Mouse (Mus musculus) naive thymus-derived CD4-positive, alpha-beta T cell, adult 2 months (primary cell): ENCODE measurements around the gene 1700015G11Rik.

Experiments
- DNase-seq: peaks from one replicate; pipeline ENCODE4 v3.0.0-alpha.2; 2011; ENCODE audit warnings: low read depth

The 1700015G11Rik gene

DNA sequence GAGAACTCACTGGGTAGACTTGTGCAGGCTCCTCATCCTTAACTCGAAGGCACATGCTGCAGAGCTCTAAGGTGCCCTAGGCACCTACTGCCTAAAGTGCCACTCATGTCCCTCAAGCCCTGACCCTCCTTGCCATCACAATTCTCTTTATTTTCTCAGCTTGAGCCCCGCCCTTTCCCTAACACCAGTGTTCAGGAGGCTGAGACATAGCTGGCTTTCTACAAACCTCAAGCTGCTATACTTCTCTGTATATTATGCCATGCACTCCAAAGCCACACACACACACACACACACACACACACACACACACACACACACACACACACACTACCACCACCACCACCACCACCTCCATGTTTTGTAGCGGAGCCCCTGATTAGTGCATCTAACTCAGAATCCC lies at the start of gene 1700015G11Rik:
TSS of gene 1700015G11Rik (minus strand) at position 101 of the 400 bp plus-strand sequence.
- DNase-seq = no peak

DNA sequence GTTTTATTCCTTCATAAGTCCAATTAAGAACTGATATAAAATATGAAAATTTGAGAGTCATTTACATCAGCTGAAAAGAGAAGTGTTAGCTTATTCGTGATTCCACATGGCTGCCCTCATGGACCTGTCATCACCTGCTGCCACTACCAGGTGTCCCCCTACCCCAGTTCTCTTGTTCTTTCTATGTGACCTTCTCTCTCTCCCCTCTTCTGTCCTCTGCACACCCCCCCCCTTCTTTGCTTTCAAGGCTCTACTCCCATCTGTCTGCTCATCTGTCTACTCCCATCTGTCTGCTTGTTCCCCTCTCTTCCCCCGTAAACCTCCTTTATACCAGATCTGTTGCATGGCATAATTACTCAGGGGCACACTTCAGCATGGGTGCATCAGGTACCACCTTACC lies 41.4 kb upstream of the 1700015G11Rik start:
- no peak for DNase-seq

DNA sequence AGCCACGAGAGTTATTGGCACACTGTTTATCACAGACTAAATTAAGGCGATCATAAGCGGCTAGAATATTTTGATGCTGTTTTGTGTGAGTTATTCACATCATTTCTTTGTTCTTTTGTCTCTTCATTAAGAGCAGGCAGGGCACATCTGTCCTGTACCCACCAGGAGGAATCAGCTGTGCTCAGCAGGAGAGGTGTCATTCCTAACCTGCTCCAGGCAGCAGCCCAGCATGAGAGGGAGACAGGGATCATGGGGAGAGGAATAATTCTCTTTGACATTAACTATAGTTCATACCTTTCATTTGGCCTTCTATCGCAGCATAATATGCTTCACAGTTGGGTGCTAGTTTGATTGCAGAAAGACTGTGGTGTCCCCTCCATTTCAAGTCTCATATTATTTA lies 40.7 kb upstream of the 1700015G11Rik start:
- no peak for DNase-seq

DNA sequence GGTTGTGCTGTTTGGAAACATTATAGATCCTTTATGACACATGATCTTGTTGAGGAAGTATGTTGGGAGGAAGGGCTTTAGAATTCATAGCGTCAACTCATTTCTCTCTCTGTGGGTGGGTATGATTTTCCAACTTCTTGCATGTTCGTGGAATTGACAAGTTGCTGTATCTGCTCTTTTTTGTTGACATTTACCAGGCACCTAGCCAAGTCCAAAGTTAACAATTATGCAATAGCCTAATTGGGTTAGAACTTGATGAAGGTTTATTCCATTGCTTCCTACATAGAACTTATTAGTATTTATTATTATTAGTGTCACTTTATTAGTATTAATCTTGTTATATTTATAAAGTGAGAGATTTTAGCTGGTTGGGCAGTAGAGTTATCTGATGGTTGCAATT lies 40.3 kb upstream of the 1700015G11Rik start:
- no peak for DNase-seq

DNA sequence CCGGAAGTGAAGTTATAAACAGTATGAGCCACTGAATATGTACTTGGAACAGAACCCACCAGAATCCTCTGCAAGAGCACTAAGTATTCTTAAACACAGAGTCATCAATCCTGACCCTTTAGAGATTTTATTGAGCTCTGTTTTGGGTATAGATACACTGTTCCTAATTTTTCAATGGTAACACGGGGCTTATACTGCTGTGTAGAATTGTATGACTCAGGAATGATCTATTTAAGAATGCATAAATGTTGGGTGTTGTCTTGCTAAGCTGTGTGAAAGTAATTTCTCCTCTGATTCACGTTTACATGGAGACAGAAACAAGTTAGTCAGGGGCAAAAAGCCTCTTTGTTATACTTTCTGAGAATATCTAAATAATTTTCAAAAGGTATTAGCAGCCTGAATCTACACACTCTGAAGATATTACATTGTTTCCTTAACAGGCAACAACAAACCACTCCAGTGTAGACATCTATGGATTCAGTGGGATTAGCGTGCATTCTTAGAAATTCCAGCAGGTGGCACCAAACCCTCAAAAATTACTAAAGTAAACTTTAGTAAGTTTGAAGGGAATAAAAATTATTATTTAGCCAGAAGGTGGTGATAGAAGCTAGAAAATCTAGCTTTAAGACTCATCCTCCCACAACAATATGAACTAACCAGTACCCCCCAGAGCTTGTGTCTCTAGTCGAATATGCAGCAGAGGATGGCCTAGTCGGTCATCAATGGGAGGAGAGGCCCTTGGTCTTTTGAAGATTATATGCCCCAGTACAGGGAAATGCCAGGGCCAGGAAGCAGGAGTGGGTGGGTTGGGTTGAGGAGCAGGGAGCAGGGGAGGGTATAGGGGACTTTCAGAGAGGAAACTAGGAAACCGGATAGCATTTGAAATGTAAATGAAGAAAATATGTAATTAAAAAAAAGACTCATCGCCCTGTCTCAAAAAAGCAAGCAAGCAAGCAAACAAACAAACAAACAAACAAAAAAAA lies 22.4 kb upstream of the 1700015G11Rik start:
- DNase-seq = no peak

DNA sequence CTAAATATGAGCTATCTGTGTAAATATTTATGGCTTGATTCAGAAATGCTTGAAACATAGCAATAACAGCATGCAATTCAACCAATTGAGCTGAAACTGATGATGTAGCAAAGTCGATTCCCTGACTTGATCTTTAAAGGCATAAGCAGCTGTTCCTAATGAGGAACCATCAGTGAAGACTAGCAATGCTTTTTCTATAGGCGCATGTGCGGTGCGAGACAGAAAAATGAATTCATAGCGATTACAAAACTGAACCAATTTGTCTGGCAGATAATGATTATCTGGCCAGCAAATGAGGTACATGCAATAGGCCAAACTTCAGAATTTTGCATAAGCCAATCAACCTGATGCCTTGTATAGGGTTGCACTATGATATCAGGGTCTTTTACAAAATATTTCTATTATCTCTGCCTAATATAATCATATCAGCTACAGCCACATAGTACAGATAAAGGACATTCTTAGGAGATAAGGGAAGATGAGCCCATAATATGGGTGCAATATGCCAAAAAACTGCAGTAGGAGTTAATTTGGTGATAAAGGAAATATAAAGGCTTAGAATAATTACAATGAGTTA lies 8.6 kb upstream of the 1700015G11Rik start:
- no peak for DNase-seq

DNA sequence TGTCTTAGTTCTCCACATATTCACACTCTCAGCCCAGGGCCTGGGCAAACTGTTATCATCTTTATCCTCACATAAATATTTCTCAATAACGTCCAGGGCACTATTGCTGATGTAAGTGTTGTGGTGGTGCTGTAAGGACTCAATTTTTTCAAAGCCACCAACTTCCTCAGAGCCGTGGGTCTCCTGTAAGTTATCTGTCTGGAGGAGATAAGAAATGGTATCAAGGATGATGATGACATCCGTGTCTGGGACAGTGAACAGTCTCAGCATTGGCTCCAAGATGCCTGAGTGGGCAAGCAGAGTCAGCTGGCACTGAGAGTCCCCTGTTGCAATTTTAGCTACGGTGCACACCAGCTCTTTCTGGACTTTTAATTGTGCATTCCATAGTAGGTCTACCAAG lies 6.5 kb upstream of the 1700015G11Rik start:
- no peak for DNase-seq

DNA sequence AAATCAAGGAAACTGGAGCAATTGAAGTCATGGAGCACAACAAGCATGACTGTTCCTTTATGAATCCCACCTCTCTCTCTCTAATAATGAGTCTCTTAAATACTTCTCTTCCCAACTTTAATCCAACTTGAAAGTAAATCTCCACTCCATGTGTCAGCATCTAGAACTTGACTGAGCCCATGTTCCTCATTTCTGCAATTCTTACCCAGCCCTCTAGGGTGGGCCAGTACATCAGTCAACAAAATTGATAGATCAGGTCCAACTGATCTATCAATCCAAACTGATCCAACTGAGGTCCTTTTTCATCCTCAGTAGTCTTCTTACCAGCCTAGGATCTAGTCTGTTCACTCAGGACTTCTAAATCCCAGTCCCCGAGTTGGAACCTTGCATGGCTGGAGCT lies 348 bp downstream of the 1700015G11Rik start:
- no peak for DNase-seq

DNA sequence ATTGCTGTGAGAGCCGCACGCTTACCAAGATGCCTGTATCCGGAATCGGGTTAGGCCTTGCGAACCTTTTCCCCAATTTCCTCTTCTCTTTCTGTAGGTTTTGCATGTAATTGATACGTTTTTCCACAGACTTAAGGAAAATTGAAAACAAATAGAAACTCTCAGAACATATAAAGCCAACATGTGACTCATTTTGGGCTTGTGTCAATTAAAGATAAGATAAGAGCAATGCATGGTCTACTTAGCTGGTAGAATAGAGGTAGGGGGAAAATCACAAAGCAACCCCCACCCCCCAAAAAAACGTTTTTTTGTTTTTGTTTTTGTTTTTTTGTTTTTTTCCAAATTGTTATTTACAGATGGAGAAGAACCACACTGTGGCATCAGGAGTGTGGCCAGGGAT lies 2.1 kb downstream of the 1700015G11Rik start:
- DNase-seq = no peak

DNA sequence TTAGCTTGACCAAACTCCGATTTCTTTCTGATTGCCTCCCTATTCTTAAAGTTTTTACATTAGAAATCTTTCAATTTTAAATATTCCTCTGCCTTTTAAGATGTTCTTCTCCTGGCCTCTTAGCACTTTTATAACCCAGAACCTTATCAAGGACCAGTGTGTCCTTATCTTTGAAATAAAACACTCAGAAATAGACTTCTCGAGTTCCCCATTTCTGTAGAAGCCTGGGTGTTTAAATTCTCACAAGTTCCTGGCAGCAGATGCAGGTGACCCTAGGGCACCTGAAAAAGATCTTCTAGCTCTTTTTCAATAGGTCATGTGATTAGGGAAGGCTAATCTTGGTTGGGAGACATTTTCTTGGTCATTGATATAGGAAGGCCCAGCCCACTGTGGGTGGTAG lies 8.4 kb downstream of the 1700015G11Rik start:
- no peak for DNase-seq

DNA sequence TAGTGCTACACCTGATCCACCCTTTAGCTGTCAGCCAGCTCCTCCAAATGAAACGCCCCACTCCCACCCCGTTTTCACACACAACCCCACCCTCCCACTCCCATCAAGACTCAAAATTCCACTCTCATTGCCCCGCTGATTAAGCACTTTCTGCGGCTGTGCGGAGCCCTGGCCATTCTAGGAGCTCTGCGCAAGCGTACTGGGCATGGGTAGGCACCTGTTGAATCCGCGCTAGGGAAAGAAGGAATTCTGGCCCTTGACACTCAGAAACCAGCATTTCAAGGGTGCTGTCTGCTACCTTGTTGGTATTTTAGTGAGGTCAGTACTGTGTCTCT lies 9.3 kb downstream of the 1700015G11Rik start:
- no peak for DNase-seq

DNA sequence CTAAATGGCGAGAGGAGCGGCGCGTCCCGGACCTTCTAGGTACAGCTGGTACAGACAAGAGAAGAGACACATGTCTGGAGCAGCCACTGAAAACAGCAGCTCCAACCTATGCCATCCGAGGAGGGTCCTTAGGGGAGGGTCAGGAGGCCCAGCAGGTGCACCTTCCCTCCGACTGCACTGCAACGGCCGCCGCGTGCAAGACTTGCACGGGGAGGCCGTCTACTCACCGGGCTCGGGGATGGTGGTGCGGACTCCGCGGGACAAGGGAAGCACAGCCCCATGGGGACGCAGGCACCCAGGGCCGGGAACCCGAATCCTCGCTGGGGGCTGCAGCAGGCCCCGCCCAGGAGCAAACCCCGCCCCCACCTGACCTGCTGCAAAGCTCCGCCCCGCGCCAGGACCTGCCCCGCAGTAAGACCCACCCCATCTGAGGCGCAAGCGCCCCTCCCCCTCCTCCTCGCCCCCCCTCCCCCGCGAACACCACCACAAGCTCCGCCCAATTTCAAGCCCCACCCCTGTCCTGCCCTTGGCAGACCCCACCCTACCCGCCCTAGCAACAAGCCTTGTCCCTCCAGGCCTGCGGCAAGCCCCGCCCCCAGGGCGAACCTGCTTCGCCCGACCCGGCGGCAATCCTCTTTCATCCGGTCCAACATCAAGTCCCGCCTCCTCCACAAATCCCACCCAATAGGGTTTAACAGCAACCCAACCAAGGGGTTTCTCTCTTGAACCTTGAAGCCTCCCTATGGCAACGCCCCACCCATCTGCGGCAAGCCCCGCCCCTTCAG lies 9.8 kb downstream of the 1700015G11Rik start, which contains the start of gene Svip:
TSS of gene Svip (minus strand) at position 508 of the 785 bp plus-strand sequence.
- DNase-seq = peak; percentile 65

DNA sequence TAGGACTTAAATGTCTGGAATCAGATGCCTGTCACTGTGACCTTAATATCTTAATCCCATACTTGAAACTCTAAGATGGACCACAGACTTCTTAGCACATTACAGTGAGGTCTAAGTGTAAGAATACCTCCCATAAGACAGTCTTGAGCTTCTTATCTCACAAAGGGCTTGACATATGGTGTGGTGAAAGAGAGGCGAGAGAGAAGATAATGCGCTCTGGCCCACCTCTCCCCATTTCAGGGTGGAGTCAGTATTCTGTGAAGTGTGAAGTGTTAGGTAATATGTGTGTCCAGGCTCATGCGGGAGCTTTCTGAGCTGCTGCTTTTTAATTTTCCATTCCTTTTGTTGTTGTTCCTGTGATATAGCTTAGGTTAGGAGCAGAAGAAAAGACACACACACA lies 24.5 kb downstream of the 1700015G11Rik start:
- no peak for DNase-seq

DNA sequence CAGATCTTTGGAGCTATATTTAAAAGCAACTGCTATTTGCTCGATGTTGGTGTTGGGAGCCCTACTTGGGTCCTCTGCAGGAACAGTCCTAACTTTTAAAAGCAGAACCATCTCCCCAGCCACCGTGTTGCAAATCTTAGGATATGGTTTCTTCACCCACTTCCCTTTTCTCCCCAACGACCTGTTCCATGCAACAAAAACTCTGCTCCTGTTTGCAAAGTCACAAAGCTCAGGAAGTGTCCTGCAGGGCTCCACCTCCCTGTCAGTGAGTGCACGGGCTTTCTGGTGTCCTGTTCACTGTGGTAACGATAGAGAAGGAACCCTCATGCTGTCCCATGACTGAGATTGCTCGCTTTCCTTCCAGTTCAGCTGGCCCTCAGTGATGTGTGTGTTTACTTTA lies 28.6 kb downstream of the 1700015G11Rik start:
- DNase-seq = no peak

DNA sequence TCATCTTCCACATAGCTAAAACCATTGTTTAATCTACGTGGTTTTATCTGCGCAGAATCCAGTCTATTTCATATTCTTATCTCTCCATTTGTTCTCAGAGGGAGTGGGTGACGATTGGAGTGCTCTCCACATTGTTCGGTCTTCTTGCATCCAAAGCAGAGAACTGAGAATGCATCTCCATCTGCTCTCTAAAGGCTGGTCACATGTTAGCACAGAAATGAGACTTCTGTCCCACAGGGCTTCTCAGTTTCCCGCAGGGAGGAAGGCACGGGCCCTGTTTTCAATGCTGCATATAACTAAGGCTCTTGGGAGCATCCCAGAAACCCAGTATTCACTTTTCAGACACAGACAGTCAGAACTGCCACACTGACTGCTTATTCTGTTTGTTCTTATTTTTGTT lies 29.8 kb downstream of the 1700015G11Rik start:
- DNase-seq = no peak

DNA sequence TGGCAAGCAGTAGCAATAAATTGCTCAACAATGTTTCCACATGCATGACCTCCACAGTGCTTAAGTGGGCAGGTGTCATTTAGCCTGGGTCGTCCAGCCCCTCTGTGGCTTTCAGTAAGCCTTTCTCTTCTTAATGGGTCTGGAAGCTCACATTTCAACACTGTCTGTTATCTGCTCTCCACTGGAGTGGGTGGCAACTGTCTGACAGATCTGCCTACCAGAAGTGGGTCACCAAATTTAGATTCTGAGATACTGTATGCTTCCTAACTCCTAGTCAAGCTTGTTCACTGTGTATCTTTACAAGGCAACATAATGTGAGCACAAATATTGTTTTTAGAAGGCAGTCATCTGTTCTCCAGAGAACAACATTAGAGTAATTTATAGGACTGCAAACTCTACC lies 33.2 kb downstream of the 1700015G11Rik start:
- DNase-seq = no peak

DNA sequence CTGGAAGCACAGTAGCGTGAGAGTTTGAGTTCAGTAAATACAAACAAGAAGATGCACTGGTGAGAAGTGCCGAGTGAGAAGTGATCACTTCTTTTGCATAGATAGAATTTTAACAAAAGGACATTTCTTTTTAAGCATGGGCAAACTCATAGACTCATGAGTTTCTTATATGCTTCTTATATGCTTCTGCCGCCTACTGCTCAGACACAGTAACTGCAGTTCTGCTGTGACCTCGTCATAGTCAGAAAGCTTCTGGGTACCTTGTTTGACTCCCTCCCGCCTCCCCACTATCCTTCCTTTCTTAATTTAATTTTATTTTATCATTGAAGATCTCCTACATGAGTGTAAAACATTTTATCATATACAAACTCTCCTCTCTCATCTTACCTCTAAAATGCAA lies 36.3 kb downstream of the 1700015G11Rik start:
- no peak for DNase-seq

DNA sequence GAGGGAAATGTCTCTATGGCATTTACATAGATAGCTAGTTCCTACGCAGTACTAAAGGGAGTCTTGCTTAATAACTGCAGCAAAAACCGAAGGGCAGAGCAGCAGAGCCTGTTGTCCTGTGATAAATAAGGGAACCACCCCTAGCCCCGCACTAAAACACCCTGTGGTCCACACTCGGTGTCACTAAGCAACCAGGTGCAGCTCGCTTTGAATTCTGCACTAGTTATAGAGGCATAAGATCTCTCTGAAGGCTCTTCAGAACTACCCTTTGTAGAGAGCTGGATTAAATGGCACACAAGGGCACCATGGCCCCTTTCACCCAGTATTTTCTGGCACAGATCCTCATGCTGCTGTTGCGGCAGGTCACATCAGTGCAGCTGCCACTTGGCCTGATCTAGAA lies 40.3 kb downstream of the 1700015G11Rik start:
- no peak for DNase-seq

DNA sequence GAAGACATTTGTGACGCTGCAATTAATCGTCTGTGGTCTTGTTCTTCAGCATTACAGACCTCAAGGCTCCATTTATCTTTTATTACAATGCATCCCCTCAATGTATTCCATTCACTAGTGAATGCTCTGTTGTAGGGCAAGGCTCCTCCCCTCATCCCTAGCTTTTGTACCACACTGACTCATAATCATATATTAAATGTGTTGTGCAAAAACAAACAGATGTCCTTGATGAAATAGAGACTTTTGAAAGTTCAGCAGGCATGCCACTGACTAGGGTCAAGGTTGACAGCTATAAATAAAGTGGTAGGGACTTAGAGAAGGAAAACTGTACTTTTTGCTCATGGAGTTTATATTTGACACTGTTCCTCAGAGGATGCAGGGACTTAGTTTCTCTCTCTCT lies 42.0 kb downstream of the 1700015G11Rik start:
- DNase-seq = no peak

DNA sequence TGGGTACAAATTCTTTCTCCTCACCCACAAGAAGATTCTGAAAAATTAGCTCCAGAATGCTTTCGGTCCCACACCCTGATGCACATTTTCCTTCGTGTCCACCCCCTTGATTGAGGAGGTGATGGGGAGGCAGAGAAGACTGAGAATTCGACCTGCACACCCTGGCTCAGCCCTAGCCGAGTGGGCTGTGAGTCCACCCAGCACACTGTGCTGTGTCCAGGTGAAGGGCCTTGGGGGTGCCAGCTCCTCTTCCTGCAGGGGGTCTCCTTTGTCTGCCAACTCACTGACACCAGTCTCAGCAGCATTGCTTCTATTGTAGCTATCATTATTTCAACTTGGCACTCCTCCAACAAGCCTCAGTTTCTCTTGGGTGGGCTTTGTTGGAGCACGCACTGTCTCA lies 42.4 kb downstream of the 1700015G11Rik start:
- no peak for DNase-seq

DNA sequence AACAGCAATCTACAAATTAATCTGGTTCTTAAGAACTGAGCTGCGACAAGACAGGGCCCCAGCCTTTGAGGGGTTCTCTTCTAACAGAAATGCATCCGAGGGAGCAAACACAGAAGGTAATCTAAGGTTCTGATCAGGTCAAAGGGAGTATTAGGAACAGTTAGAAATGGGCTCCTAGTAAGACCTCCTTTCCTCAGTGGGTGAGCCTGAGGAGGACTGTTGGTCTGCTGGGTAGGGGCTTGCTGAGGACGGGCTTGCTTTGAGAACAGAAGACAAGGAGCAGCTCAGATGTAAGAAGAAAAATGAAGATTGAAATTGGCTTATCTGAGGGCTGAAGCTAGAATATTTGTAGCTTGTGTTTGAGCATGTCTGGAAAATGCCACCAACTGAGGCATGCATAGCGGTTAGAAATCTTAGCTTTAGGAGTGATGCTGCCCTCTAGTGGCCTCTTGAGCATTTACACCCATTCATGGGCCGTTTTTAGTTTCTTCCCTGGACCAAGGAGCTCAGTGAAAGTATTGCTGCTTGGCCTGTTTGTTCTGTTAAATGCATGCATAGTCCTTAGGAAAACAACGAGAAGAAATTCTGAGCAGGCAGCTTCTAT lies 43.2 kb downstream of the 1700015G11Rik start:
- DNase-seq = peak; percentile 49

DNA sequence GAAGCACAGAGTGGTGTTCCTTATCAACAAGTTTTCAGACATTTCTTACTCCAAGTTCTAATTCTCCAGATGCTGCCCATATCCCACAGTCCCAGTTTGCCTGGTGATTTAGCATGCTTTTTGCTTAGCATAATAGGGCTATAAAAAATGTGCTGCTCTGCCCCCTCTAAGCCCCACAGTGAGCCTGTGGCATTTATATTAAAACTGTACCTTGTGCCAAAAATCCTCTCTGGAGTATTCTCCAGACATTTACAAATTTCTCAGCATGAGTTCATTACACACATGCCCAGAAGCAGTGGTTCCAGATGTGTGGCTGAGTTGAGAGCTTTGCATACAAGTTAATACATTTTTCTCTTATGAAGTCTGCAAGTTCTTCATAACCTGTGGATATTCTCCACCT lies 46.1 kb downstream of the 1700015G11Rik start:
- no peak for DNase-seq
